Mouse (Mus musculus): ENCODE measurements around the gene Bpnt1. TPM values are rescaled to one million over a fixed set of nuclear protein-coding genes. Genes with fewer than 3 reads are reported as not detected.

Bpnt1 gene
- polyA plus RNA-seq, 1 experiment from 2014 or later = 21.9 TPM

DNA sequence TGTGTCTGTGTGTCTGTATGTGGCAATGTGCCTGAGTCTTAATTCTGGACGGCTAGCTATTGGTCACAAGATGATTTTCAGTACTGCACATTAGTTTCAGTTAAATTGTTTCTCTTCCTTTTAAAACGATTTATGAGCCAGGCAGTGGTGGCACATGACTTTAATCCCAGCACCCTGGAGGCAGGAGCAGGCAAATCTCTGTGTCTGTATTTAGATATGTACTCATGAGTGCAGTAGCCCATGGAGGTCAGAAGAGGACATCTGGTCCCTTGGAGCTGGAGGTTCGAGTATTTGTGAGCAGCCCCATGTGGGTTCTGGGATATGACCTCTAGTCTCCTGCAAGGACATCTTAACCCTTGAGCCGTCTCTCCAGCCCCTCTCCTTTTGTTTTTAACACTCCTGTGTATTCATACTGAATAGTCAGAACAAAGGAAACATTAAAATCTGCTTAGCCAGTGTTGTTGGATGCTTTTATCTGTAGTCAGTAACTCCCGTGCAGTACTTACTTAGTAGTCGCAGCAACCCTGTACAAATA lies 3.3 kb downstream of the Bpnt1 start:
- 79% methylated on average over 6 of the region's 6 CpGs for WGBS
- Histone ChIP-seq H3K9ac (no peak overlapping the region), H3K36me3 (peaks cover 17% of the 10 kb centered on the region), H3K27me3 (no peaks in the 10 kb centered on the region), H3K4me3 (no peak overlapping the region), H3K4me1 (peaks cover 15% of the 10 kb centered on the region), H3K4me2 (replicated peaks) (no peak overlapping the region), H3K9me3 (no peaks in the 10 kb centered on the region), H3K27ac (no peak overlapping the region)
- ATAC-seq (ENCODE audit: low FRiP score, low read depth) = no peak

DNA sequence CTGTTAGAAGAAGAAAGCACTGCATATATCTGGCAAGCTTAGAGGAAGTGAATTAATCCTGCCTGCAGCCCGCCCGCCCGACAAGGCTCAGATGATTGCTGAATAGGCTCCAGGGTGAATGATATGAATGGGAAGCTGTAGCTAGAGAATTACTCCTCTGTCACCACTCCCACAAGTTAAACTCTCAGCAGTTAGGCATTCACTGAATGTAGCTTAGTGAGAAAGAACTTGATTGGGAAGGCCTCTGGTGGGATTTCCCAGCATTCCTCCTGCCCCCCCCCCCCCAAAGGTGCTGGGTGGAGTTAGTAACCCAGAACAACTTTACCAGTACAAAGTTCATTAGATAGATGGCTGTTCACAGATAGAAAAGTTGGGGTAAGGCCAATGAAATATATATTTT lies 4.6 kb downstream of the Bpnt1 start:
- 69% methylated on average over 3 of the region's 3 CpGs for WGBS
- no peak for ATAC-seq (ENCODE audit: low FRiP score, low read depth)
- Histone ChIP-seq H3K27ac (no peak overlapping the region), H3K27me3 (no peaks in the 10 kb centered on the region), H3K4me3 (no peak overlapping the region), H3K4me2 (replicated peaks) (no peak overlapping the region), H3K9ac (no peak overlapping the region), H3K4me1 (peaks cover 15% of the 10 kb centered on the region), H3K9me3 (no peaks in the 10 kb centered on the region), H3K36me3 (peaks cover 30% of the 10 kb centered on the region)

GRCm38 (mm10) chr1:185342441-185342840 lies 10.5 kb downstream of the Bpnt1 start:
- H3K36me3 ChIP-seq = peaks cover 87% of the 10 kb centered on the region
- H3K9ac ChIP-seq = no peak overlapping the region
- H3K27ac ChIP-seq = no peak overlapping the region
- no peak overlapping the region for H3K4me2 ChIP-seq (replicated peaks)
- H3K4me3 ChIP-seq = no peak overlapping the region
- no peaks in the 10 kb centered on the region for H3K27me3 ChIP-seq
- H3K4me1 ChIP-seq = no peaks in the 10 kb centered on the region
- H3K9me3 ChIP-seq = no peaks in the 10 kb centered on the region
- no peak for ATAC-seq (ENCODE audit: low FRiP score, low read depth)
- WGBS = 97% methylated on average over 4 of the region's 4 CpGs

DNA sequence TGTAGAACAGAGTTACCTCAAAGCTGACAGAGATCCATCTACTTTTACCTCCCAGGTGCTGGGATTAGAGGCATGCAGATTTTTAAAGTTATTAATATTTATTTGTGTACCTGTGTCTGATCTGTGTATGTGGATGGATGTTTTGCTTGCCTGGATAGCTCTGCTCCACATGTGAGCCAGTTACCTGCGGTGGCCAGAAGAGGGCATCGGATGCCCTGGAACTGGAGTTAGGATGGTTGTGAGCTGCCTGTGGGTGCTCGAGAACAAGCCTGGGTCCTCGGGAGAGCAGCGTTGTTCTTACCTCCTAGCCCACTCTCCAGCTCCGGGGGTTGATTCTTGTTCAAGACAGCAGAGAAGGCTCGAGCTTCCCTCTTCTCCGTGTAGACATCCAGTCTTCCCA lies 11.5 kb downstream of the Bpnt1 start:
- 82% methylated on average over 8 of the region's 8 CpGs for WGBS
- Histone ChIP-seq H3K4me3 (no peak overlapping the region), H3K27me3 (no peaks in the 10 kb centered on the region), H3K36me3 (peaks cover 93% of the 10 kb centered on the region), H3K27ac (no peak overlapping the region), H3K9ac (no peak overlapping the region), H3K9me3 (no peaks in the 10 kb centered on the region), H3K4me2 (replicated peaks) (no peak overlapping the region), H3K4me1 (no peaks in the 10 kb centered on the region)
- no peak for ATAC-seq (ENCODE audit: low FRiP score, low read depth)

DNA sequence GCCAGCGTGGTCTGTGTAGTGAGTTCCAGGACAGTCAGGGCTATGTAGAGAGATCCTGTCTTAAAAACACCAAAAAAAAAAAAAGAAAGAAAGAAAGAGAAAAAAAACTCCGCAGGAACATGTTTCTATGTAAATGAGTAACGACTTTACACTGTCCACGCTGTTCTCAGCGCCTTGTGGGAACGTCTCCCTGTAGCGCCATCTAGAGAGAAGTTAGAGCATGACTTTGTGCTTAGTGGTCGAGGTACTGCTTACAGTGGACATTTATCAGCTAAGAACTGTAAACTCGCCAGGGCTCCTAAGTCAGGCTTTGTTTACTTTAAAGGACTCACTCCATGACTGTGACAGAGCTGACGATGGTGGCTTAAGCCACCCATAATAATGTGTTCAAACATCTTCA lies 14.2 kb downstream of the Bpnt1 start:
- Histone ChIP-seq H3K4me2 (replicated peaks) (no peak overlapping the region), H3K36me3 (peaks cover 98% of the 10 kb centered on the region), H3K9me3 (no peaks in the 10 kb centered on the region), H3K4me3 (no peak overlapping the region), H3K9ac (no peak overlapping the region), H3K4me1 (no peaks in the 10 kb centered on the region), H3K27ac (no peak overlapping the region), H3K27me3 (no peaks in the 10 kb centered on the region)
- WGBS = 79% methylated on average over 10 of the region's 10 CpGs
- no peak for ATAC-seq (ENCODE audit: low FRiP score, low read depth)

- Histone ChIP-seq H3K36me3 (peaks cover 96% of the 10 kb centered on the region), H3K27me3 (no peaks in the 10 kb centered on the region), H3K4me3 (no peak overlapping the region), H3K4me1 (no peaks in the 10 kb centered on the region), H3K9ac (no peak overlapping the region), H3K9me3 (no peaks in the 10 kb centered on the region), H3K4me2 (replicated peaks) (no peak overlapping the region), H3K27ac (no peak overlapping the region)
- no peak for ATAC-seq (ENCODE audit: low FRiP score, low read depth)
- WGBS = 92% methylated on average over 14 of the region's 14 CpGs
These were observed 17.8 kb downstream of the Bpnt1 start for GRCm38 (mm10) chr1:185349741-185350140.

DNA sequence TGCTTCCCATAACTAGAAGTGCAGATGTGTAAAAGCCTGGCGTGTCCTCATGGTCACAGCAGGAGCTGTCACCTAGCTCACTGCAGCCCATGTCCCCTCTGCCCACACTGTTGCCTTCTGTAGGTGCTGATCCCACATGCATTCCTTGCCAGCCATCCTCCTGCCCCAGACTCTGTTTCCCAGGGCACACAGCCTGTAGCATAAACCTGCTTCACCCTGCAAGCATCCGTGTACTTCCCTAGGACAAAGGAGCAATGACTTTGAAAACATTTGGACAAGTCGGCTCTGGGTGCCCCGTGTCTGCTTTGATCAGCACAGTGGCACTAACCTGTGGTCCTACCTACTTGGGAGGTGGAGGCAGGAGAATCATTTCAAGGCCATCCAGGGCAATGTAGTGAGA lies 18.7 kb downstream of the Bpnt1 start:
- Histone ChIP-seq H3K9ac (no peak overlapping the region), H3K4me1 (no peaks in the 10 kb centered on the region), H3K9me3 (no peaks in the 10 kb centered on the region), H3K36me3 (peaks cover 95% of the 10 kb centered on the region), H3K27ac (no peak overlapping the region), H3K27me3 (no peaks in the 10 kb centered on the region), H3K4me3 (no peak overlapping the region), H3K4me2 (replicated peaks) (no peak overlapping the region)
- 93% methylated on average over 4 of the region's 4 CpGs for WGBS
- no peak for ATAC-seq (ENCODE audit: low FRiP score, low read depth)

- no peaks in the 10 kb centered on the region for H3K9me3 ChIP-seq
- no peak overlapping the region for H3K4me3 ChIP-seq
- no peaks in the 10 kb centered on the region for H3K27me3 ChIP-seq
- 92% methylated on average over 12 of the region's 12 CpGs for WGBS
- no peak overlapping the region for H3K9ac ChIP-seq
- no peak overlapping the region for H3K4me2 ChIP-seq (replicated peaks)
- H3K36me3 ChIP-seq = peaks cover 92% of the 10 kb centered on the region
- ATAC-seq (ENCODE audit: low FRiP score, low read depth) = no peak
- H3K27ac ChIP-seq = no peak overlapping the region
- H3K4me1 ChIP-seq = no peaks in the 10 kb centered on the region
These were observed 20.2 kb downstream of the Bpnt1 start for GRCm38 (mm10) chr1:185352151-185352550.

- peaks cover 90% of the 10 kb centered on the region for H3K36me3 ChIP-seq
These were observed 21.4 kb downstream of the Bpnt1 start for GRCm38 (mm10) chr1:185353351-185353750.

GRCm38 (mm10) chr1:185354731-185355130 lies 22.8 kb downstream of the Bpnt1 start:
- H3K9me3 ChIP-seq = no peaks in the 10 kb centered on the region

More at GRCm38 (mm10) chr1:185353351-185353750, 21.4 kb downstream of the Bpnt1 start:
- 95% methylated on average over 8 of the region's 8 CpGs for WGBS
- H3K27me3 ChIP-seq = no peaks in the 10 kb centered on the region
- H3K4me1 ChIP-seq = no peaks in the 10 kb centered on the region
- H3K27ac ChIP-seq = no peak overlapping the region
- ATAC-seq (ENCODE audit: low FRiP score, low read depth) = no peak
- H3K9ac ChIP-seq = no peak overlapping the region
- no peaks in the 10 kb centered on the region for H3K9me3 ChIP-seq
- no peak overlapping the region for H3K4me2 ChIP-seq (replicated peaks)
- H3K4me3 ChIP-seq = no peak overlapping the region

GRCm38 (mm10) chr1:185356246-185356645 lies 24.3 kb downstream of the Bpnt1 start:
- no peaks in the 10 kb centered on the region for H3K9me3 ChIP-seq
- no peaks in the 10 kb centered on the region for H3K27me3 ChIP-seq
- WGBS = 95% methylated on average over 8 of the region's 8 CpGs
- H3K27ac ChIP-seq = no peak overlapping the region
- H3K9ac ChIP-seq = no peak overlapping the region
- no peaks in the 10 kb centered on the region for H3K4me1 ChIP-seq
- no peak for ATAC-seq (ENCODE audit: low FRiP score, low read depth)
- no peak overlapping the region for H3K4me2 ChIP-seq (replicated peaks)
- no peak overlapping the region for H3K4me3 ChIP-seq
- peaks cover 67% of the 10 kb centered on the region for H3K36me3 ChIP-seq

More at GRCm38 (mm10) chr1:185354731-185355130, 22.8 kb downstream of the Bpnt1 start:
- H3K4me3 ChIP-seq = no peak overlapping the region
- WGBS = 83% methylated on average over 4 of the region's 4 CpGs
- ATAC-seq (ENCODE audit: low FRiP score, low read depth) = no peak
- H3K9ac ChIP-seq = no peak overlapping the region
- H3K27me3 ChIP-seq = no peaks in the 10 kb centered on the region
- peaks cover 83% of the 10 kb centered on the region for H3K36me3 ChIP-seq
- no peak overlapping the region for H3K27ac ChIP-seq
- no peaks in the 10 kb centered on the region for H3K4me1 ChIP-seq
- H3K4me2 ChIP-seq (replicated peaks) = no peak overlapping the region

DNA sequence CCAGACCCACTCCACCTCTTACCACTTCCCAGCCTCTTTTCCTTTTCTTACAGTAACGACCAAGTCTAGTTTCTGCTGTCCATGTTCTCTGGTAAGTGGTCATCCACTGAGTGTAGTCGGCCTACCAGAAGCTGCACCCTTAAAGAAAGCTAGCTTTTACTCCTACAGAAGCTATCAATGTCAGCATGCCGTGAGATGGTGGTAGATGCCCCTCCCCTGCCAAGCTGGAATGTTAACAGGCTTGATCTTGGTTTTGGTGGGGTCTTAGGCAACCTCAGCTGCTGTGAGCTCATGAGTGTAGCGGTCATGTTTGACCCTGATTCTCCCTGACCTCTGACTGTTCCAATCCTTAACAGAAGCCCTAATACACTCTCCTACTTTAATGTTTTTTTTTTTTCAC lies 26.3 kb downstream of the Bpnt1 start:
- H3K4me1 ChIP-seq = peaks cover 7% of the 10 kb centered on the region
- no peak overlapping the region for H3K4me3 ChIP-seq
- no peaks in the 10 kb centered on the region for H3K27me3 ChIP-seq
- 86% methylated on average over 4 of the region's 4 CpGs for WGBS
- no peak overlapping the region for H3K27ac ChIP-seq
- H3K9me3 ChIP-seq = no peaks in the 10 kb centered on the region
- no peak for ATAC-seq (ENCODE audit: low FRiP score, low read depth)
- H3K36me3 ChIP-seq = peaks cover 48% of the 10 kb centered on the region
- H3K9ac ChIP-seq = no peak overlapping the region
- H3K4me2 ChIP-seq (replicated peaks) = no peak overlapping the region

Measured in limb, embryonic 13.5 days (tissue).